Mouse (Mus musculus) midbrain, embryonic 10.5 days (tissue): ENCODE data around the gene Fam69a. TPM values are rescaled to one million over a fixed set of nuclear protein-coding genes. Genes with fewer than 3 reads are reported as not detected.
"Not testable (repeated sequence)": the region's sequence is repeated elsewhere in the genome, so short reads cannot be mapped to it uniquely, and the experiment has no call there.

Experiments used
- DNase-seq: peaks from one replicate; pipeline ENCODE4 v3.0.0-alpha.2; 2017; ENCODE audit warnings: low spot score
- H3K27ac ChIP-seq: fragments of 300-500 bp; sonication (generic); replicated peaks from 2 replicates; pipeline ENCODE4 v1.5.1; 2016; ENCODE audit warnings: mild to moderate bottlenecking
- H3K27me3 ChIP-seq: fragments of 300-500 bp; sonication (generic); 2 replicates; pipeline ENCODE4 v1.6.1; 2016; ENCODE audit warnings: low read depth, mild to moderate bottlenecking; ENCODE audit not compliant: poor library complexity, severe bottlenecking
- H3K36me3 ChIP-seq: fragments of 300-500 bp; sonication (generic); 2 replicates; pipeline ENCODE4 v1.6.1; 2016; ENCODE audit warnings: mild to moderate bottlenecking, moderate library complexity
- H3K4me1 ChIP-seq: fragments of 300-500 bp; sonication (generic); 2 replicates; pipeline ENCODE4 v1.6.1; 2016
- H3K4me3 ChIP-seq: fragments of 300-500 bp; sonication (generic); 2 replicates; pipeline ENCODE4 v1.5.1; 2016; ENCODE audit warnings: mild to moderate bottlenecking, moderate library complexity
- H3K9me3 ChIP-seq: fragments of 300-500 bp; sonication (generic); replicated peaks from 2 replicates; pipeline ENCODE4 v1.6.1; 2016; ENCODE audit warnings: mild to moderate bottlenecking
- WGBS: fragments of 180-500 bp; shearing (Covaris S2); methylation state at CpG from one replicate; pipeline ENCODE4 v1.1.7; 2016; 5-methylcytosine and 5-hydroxymethylcytosine counted together
- polyA plus RNA-seq: library from polyadenylated mRNA; unstranded; fragments of >200 nt; fragmentation: Nextera tagmentation; extraction: Ambion mirVana; gene quantifications from 2 replicates; pipeline ENCODE4 v1.2.1, GENCODE M21; 2016

The Fam69a gene
- polyA plus RNA-seq, 1 experiment from 2014 or later = 18.3 TPM

GRCm38 (mm10) chr5:107908514-107909110 lies 78.3 kb downstream of the Fam69a start:
- no peak overlapping the region for H3K27ac ChIP-seq
- no peak for DNase-seq
- H3K36me3 ChIP-seq = peaks cover 71% of the 10 kb centered on the region
- H3K4me1 ChIP-seq = no peaks in the 10 kb centered on the region
- WGBS = 96% methylated on average over 2 of the region's 2 CpGs
- no peaks in the 10 kb centered on the region for H3K9me3 ChIP-seq
- no peaks in the 10 kb centered on the region for H3K27me3 ChIP-seq
- no peak overlapping the region for H3K4me3 ChIP-seq

- Histone ChIP-seq H3K4me3 (no peak overlapping the region), H3K27ac (no peak overlapping the region), H3K9me3 (no peaks in the 10 kb centered on the region), H3K36me3 (peaks cover 75% of the 10 kb centered on the region), H3K27me3 (no peaks in the 10 kb centered on the region), H3K4me1 (peaks cover 13% of the 10 kb centered on the region)
- DNase-seq = no peak
- 88% methylated on average over 3 of the region's 3 CpGs for WGBS
Observed at GRCm38 (mm10) chr5:107904325-107904724, 82.6 kb downstream of the Fam69a start.

- no peaks in the 10 kb centered on the region for H3K9me3 ChIP-seq
- DNase-seq = no peak
- H3K4me1 ChIP-seq = peaks cover 13% of the 10 kb centered on the region
- under 1% methylated on average over 23 of the region's 23 CpGs for WGBS
- H3K4me3 ChIP-seq = peak overlapping the region; percentile 99
- H3K36me3 ChIP-seq = peaks cover 43% of the 10 kb centered on the region
- no peaks in the 10 kb centered on the region for H3K27me3 ChIP-seq
- H3K27ac ChIP-seq = peak overlapping the region; percentile 99
Observed at GRCm38 (mm10) chr5:107901014-107901615, 85.8 kb downstream of the Fam69a start.

- Histone ChIP-seq H3K4me3 (peak within 1 kb of the TSS; percentile 99), H3K9me3 (no peaks in the 10 kb centered on the region), H3K27ac (peak within 1 kb of the TSS; percentile 99), H3K4me1 (peaks cover 13% of the 10 kb centered on the region), H3K36me3 (peaks cover 36% of the 10 kb centered on the region), H3K27me3 (no peaks in the 10 kb centered on the region)
- peak; percentile 94 for DNase-seq
- 4% methylated on average over 66 of the region's 66 CpGs for WGBS
Observed at GRCm38 (mm10) chr5:107900206-107901013, 86.5 kb downstream of the Fam69a start, which contains the start of gene Rpl5. TSS of gene Rpl5 (plus strand) at chr5:107900502.

- DNase-seq = no peak
- Histone ChIP-seq H3K36me3 (no peaks in the 10 kb centered on the region), H3K9me3 (no peaks in the 10 kb centered on the region), H3K27ac (no peak overlapping the region), H3K4me3 (no peak overlapping the region), H3K27me3 (no peaks in the 10 kb centered on the region), H3K4me1 (no peaks in the 10 kb centered on the region)
- WGBS = 75% methylated on average over 1 of the region's 1 CpGs
Observed at GRCm38 (mm10) chr5:107896265-107896664, 90.6 kb downstream of the Fam69a start.

GRCm38 (mm10) chr5:107894676-107895075 lies 92.2 kb downstream of the Fam69a start:
- Histone ChIP-seq H3K4me1 (no peaks in the 10 kb centered on the region), H3K4me3 (no peak overlapping the region), H3K27ac (no peak overlapping the region), H3K36me3 (no peaks in the 10 kb centered on the region), H3K27me3 (no peaks in the 10 kb centered on the region), H3K9me3 (no peaks in the 10 kb centered on the region)
- 76% methylated on average over 7 of the region's 7 CpGs for WGBS
- DNase-seq = no peak

- H3K27ac ChIP-seq, DNase-seq, H3K4me1 ChIP-seq, H3K9me3 ChIP-seq, H3K4me3 ChIP-seq, H3K36me3 ChIP-seq, H3K27me3 ChIP-seq: not testable (repeated sequence)
- no CpG with 5 or more reads among the region's 1 CpGs for WGBS
Observed at GRCm38 (mm10) chr5:107891515-107891914, 95.4 kb downstream of the Fam69a start.

- H3K27me3 ChIP-seq = no peaks in the 10 kb centered on the region
- no peaks in the 10 kb centered on the region for H3K36me3 ChIP-seq
- H3K4me3 ChIP-seq = no peak overlapping the region
- WGBS = 70% methylated on average over 9 of the region's 9 CpGs
- no peaks in the 10 kb centered on the region for H3K9me3 ChIP-seq
- no peak overlapping the region for H3K27ac ChIP-seq
- no peak for DNase-seq
- H3K4me1 ChIP-seq = no peaks in the 10 kb centered on the region
Observed at GRCm38 (mm10) chr5:107889994-107890888, 96.6 kb downstream of the Fam69a start.

GRCm38 (mm10) chr5:107880710-107881109 lies 106.2 kb downstream of the Fam69a start:
- H3K4me1 ChIP-seq = no peaks in the 10 kb centered on the region
- H3K27ac ChIP-seq = no peak overlapping the region
- DNase-seq = no peak
- H3K36me3 ChIP-seq = no peaks in the 10 kb centered on the region
- no peak overlapping the region for H3K4me3 ChIP-seq
- H3K9me3 ChIP-seq = no peaks in the 10 kb centered on the region
- 87% methylated on average over 5 of the region's 5 CpGs for WGBS
- H3K27me3 ChIP-seq = no peaks in the 10 kb centered on the region

- Histone ChIP-seq H3K4me3 (no peak overlapping the region), H3K4me1 (no peaks in the 10 kb centered on the region), H3K9me3 (no peaks in the 10 kb centered on the region), H3K36me3 (no peaks in the 10 kb centered on the region), H3K27ac (no peak overlapping the region), H3K27me3 (no peaks in the 10 kb centered on the region)
- WGBS = 74% methylated on average over 1 of the region's 1 CpGs
- no peak for DNase-seq
Observed at GRCm38 (mm10) chr5:107877053-107877452, 109.8 kb downstream of the Fam69a start.

GRCm38 (mm10) chr5:107875261-107875611 lies 111.6 kb downstream of the Fam69a start:
- Histone ChIP-seq H3K4me3 (no peak overlapping the region), H3K27me3 (peaks cover 12% of the 10 kb centered on the region)
- no peak for DNase-seq

GRCm38 (mm10) chr5:107874561-107875260 lies 112.2 kb downstream of the Fam69a start, which contains the start of gene Evi5:
TSS of gene Evi5 (minus strand) at chr5:107875107.
- Histone ChIP-seq H3K4me1 (no peaks in the 10 kb centered on the region), H3K27ac (no peak within 1 kb of the TSS), H3K9me3 (no peaks in the 10 kb centered on the region), H3K36me3 (no peaks in the 10 kb centered on the region), H3K27me3 (peaks cover 17% of the 10 kb centered on the region), H3K4me3 (no peak within 1 kb of the TSS)
- WGBS = 46% methylated on average over 4 of the region's 4 CpGs
- no peak for DNase-seq

More at GRCm38 (mm10) chr5:107875261-107875611, 111.6 kb downstream of the Fam69a start:
- Histone ChIP-seq H3K9me3 (no peaks in the 10 kb centered on the region), H3K4me1 (no peaks in the 10 kb centered on the region), H3K27ac (no peak overlapping the region), H3K36me3 (no peaks in the 10 kb centered on the region)
